Mouse (Mus musculus) liver, adult 2 months (tissue): Measurements from ENCODE around the gene Mael.

ENCODE experiments used
- CTCF ChIP-seq: fragments of 200-500 bp; IDR thresholded peaks from 2 replicates; pipeline ENCODE4 v1.5.1; 2011; ENCODE audit warnings: low read depth, low read length, control low read depth
- POLR2A ChIP-seq: fragments of 200-500 bp; IDR thresholded peaks from 2 replicates; pipeline ENCODE4 v1.6.1; 2011; ENCODE audit warnings: low read length, control low read depth; ENCODE audit not compliant: insufficient read depth; ENCODE audit errors: extremely low read depth

DNA sequence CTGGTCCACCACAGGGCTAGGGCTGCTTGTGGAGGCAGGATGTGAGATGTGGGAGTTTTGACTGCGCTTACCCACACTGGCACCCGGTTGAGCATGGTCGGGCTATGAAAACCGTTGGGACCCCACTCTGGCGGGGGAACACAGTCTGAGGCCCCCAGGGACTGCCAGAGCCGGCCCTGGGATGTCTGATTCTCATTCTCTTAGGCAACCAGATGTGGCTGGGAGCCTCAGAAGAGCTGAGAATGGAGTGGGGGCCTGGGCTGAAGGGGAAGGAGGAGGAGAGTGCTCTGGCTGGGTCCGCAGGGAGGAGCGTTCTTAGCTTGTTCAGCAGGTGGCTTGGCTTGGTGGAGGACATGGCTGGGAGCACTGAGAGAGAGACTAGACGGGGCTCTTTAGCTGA lies 64.9 kb downstream of the Mael start:
- no peak for TF ChIP-seq CTCF
- TF ChIP-seq POLR2A: no peak
